Mouse (Mus musculus) liver, embryonic 12.5 days (tissue): ENCODE results near the gene Snrnp25. TPM values are rescaled to one million over a fixed set of nuclear protein-coding genes. Genes with fewer than 3 reads are reported as not detected.

Experiments
- ATAC-seq: fragments of 200-750 bp; cut with Nextera tagmentation; 2 replicates; pipeline ENCODE4 v1.8.0; 2017; ENCODE audit warnings: moderate number of reproducible peaks, mild to moderate bottlenecking, moderate library complexity
- H3K27ac ChIP-seq: fragments of 300-500 bp; sonication (generic); 2 replicates; pipeline ENCODE4 v1.5.1; 2016; ENCODE audit warnings: mild to moderate bottlenecking
- H3K27me3 ChIP-seq: fragments of 300-500 bp; sonication (generic); replicated peaks from 2 replicates; pipeline ENCODE4 v1.6.1; 2016; ENCODE audit warnings: mild to moderate bottlenecking, moderate library complexity
- H3K36me3 ChIP-seq: fragments of 300-500 bp; sonication (generic); 2 replicates; pipeline ENCODE4 v1.6.1; 2016; ENCODE audit warnings: mild to moderate bottlenecking, moderate library complexity
- H3K4me1 ChIP-seq: fragments of 300-500 bp; sonication (generic); 2 replicates; pipeline ENCODE4 v1.6.1; 2016
- H3K4me2 ChIP-seq: fragments of 300-500 bp; sonication (generic); 2 replicates; pipeline ENCODE4 v1.6.1; 2016; ENCODE audit warnings: mild to moderate bottlenecking, moderate library complexity
- H3K4me3 ChIP-seq: fragments of 300-500 bp; sonication (generic); 2 replicates; pipeline ENCODE4 v1.5.1; 2016; ENCODE audit warnings: mild to moderate bottlenecking, moderate library complexity
- H3K9ac ChIP-seq: fragments of 300-500 bp; sonication (generic); 2 replicates; pipeline ENCODE4 v1.6.1; 2016; ENCODE audit warnings: mild to moderate bottlenecking, moderate library complexity
- H3K9me3 ChIP-seq: fragments of 300-500 bp; sonication (generic); replicated peaks from 2 replicates; pipeline ENCODE4 v1.6.1; 2016; ENCODE audit warnings: mild to moderate bottlenecking, moderate library complexity
- WGBS: fragments of 180-500 bp; shearing (Covaris S2); methylation state at CpG from one replicate; pipeline ENCODE4 v1.1.7; 2016; ENCODE audit not compliant: insufficient replicate concordance; 5-methylcytosine and 5-hydroxymethylcytosine counted together
- polyA plus RNA-seq: library from polyadenylated mRNA; unstranded; fragments of >200 nt; fragmentation: Nextera tagmentation; extraction: Ambion mirVana; gene quantifications from 2 replicates; pipeline ENCODE4 v1.2.1, GENCODE M21; 2016

Gene Snrnp25
- polyA plus RNA-seq, 1 experiment from 2014 or later, result 103 TPM

DNA sequence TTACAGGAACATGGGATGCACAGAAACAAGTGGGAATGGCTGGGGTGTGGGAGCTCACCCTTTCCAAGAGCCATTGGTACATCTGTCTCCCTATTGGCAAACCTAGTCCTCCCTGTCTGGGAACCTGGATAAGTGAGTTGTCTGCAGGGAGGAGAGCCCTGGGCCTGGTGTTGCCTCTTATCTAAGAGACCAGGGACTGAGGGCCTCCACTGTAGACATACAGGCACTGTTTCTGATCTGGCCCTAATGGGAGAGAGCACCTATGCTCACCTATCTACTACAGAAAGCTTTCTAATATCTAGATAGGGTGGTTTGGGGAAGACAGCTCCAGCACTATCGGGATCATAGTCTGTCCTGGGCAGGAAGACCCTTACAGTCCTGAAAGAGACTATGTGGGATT, 50.9 kb downstream of the Snrnp25 start:
- H3K4me3 ChIP-seq, result peak overlapping the region; percentile 14; the same call in 1 of the 2 replicates
- peak overlapping the region; percentile 99 for H3K27ac ChIP-seq
- peaks cover 92% of the 10 kb centered on the region for H3K4me1 ChIP-seq
- H3K9me3 ChIP-seq, result no peaks in the 10 kb centered on the region
- peaks cover 67% of the 10 kb centered on the region for H3K36me3 ChIP-seq
- H3K9ac ChIP-seq, result peak overlapping the region; percentile 80
- H3K4me2 ChIP-seq, result peak overlapping the region; percentile 59
- no peaks in the 10 kb centered on the region for H3K27me3 ChIP-seq
- ATAC-seq, result peak; percentile 100
- 39% methylated on average over 1 of the region's 1 CpGs for WGBS

GRCm38 (mm10) chr11:32256566-32256965, 51.4 kb downstream of the Snrnp25 start:
- Histone ChIP-seq H3K4me2 (peak overlapping the region; percentile 59), H3K36me3 (peaks cover 68% of the 10 kb centered on the region), H3K9me3 (no peaks in the 10 kb centered on the region), H3K27ac (peak overlapping the region; percentile 99), H3K27me3 (no peaks in the 10 kb centered on the region), H3K4me1 (peaks cover 89% of the 10 kb centered on the region), H3K9ac (peak overlapping the region; percentile 80), H3K4me3 (peak overlapping the region; percentile 9; the same call in 1 of the 2 replicates)
- 44% methylated on average over 3 of the region's 3 CpGs for WGBS
- no peak for ATAC-seq

Other genes with a start within 250 kb of the Snrnp25 start
- gene 4930524B15Rik, start 239.8 kb upstream of the Snrnp25 start, polyA plus RNA-seq, result not detected in 2 replicates
- 0.11 and 0.17 TPM in 2 replicates for gene Nsg2, start 205.0 kb upstream of the Snrnp25 start, polyA plus RNA-seq
- 0.22 and 0.30 TPM in 2 replicates for gene Il9r, start 5.1 kb upstream of the Snrnp25 start, polyA plus RNA-seq
- 12.0 and 14.1 TPM in 2 replicates for gene Rhbdf1, start 16.9 kb downstream of the Snrnp25 start, polyA plus RNA-seq
- 25.7 and 27.2 TPM in 2 replicates for gene Mpg, start 21.1 kb downstream of the Snrnp25 start, polyA plus RNA-seq
- gene Nprl3, start 62.3 kb downstream of the Snrnp25 start, polyA plus RNA-seq, result 34.6 and 39.1 TPM in 2 replicates
- gene Hba-x, start 71.0 kb downstream of the Snrnp25 start, polyA plus RNA-seq, result 1,859 and 1,982 TPM in 2 replicates
- gene Hba-a1, start 78.1 kb downstream of the Snrnp25 start, polyA plus RNA-seq, result 52,845 and 54,272 TPM in 2 replicates
- 116 and 122 TPM in 2 replicates for gene Hbq1b, start 81.5 kb downstream of the Snrnp25 start, polyA plus RNA-seq
- 121,851 and 123,321 TPM in 2 replicates for gene Hba-a2, start 91.1 kb downstream of the Snrnp25 start, polyA plus RNA-seq
- 4.2 and 5.2 TPM in 2 replicates for gene Hbq1a, start 94.7 kb downstream of the Snrnp25 start, polyA plus RNA-seq
- gene Sh3pxd2b, start 142.4 kb downstream of the Snrnp25 start, polyA plus RNA-seq, result 2.6 and 3.1 TPM in 2 replicates
- 9.6 and 10.0 TPM in 2 replicates for gene Ubtd2, start 250.0 kb downstream of the Snrnp25 start, polyA plus RNA-seq